Mouse (Mus musculus) right cerebral cortex, postnatal 36 days (tissue): ENCODE measurements around the gene Tll2.
A peak's percentile ranks its signal among the peaks of the same experiment; 100 is the strongest.

Experiments
- DNase-seq, 2 experiments: peaks; one replicate each; pipeline ENCODE4 v3.0.0; 2022; ENCODE audit warnings: low spot score in 2 of 2, mixed read lengths in 1 of 2

Tll2 gene

GRCm38 (mm10) chr19:41088491-41088890 lies 118.1 kb downstream of the Tll2 start:
- DNase-seq, result no peak

GRCm38 (mm10) chr19:41087901-41088300 lies 118.7 kb downstream of the Tll2 start:
- no peak for DNase-seq

GRCm38 (mm10) chr19:41086700-41087099 lies 119.9 kb downstream of the Tll2 start:
- DNase-seq, result peak; percentile 63 to 64

- DNase-seq, result no peak
Observed at GRCm38 (mm10) chr19:41086289-41086688, 120.3 kb downstream of the Tll2 start.

GRCm38 (mm10) chr19:41083646-41084045 lies 123.0 kb downstream of the Tll2 start:
- DNase-seq, result no peak

- DNase-seq, result no peak
Observed at GRCm38 (mm10) chr19:41081589-41081988, 125.0 kb downstream of the Tll2 start.

- DNase-seq, result no peak
Observed at GRCm38 (mm10) chr19:41076906-41077305, 129.7 kb downstream of the Tll2 start, which contains the start of gene Opalin. Opalin (minus strand) TSS chr19:41077113.

GRCm38 (mm10) chr19:41073746-41074455 lies 132.7 kb downstream of the Tll2 start:
- no peak for DNase-seq

GRCm38 (mm10) chr19:41071500-41071899 lies 135.1 kb downstream of the Tll2 start:
- DNase-seq, result peak; percentile 73 to 84

- no peak for DNase-seq
Observed at GRCm38 (mm10) chr19:41054702-41055101, 151.9 kb downstream of the Tll2 start.

- DNase-seq, result no peak
Observed at GRCm38 (mm10) chr19:41053530-41053929, 153.1 kb downstream of the Tll2 start.

- no peak for DNase-seq
Observed at GRCm38 (mm10) chr19:41052247-41052646, 154.4 kb downstream of the Tll2 start.

GRCm38 (mm10) chr19:41051714-41052113 lies 154.9 kb downstream of the Tll2 start:
- no peak for DNase-seq

GRCm38 (mm10) chr19:41048187-41048559 lies 158.5 kb downstream of the Tll2 start:
- no peak for DNase-seq

- DNase-seq, result no peak
Observed at GRCm38 (mm10) chr19:41047437-41048186, 159.0 kb downstream of the Tll2 start.

GRCm38 (mm10) chr19:41045091-41045770 lies 161.4 kb downstream of the Tll2 start:
- no peak for DNase-seq

GRCm38 (mm10) chr19:41039110-41039509 lies 167.5 kb downstream of the Tll2 start:
- DNase-seq, result no peak

- DNase-seq, result no peak
Observed at GRCm38 (mm10) chr19:41035809-41036551, 170.7 kb downstream of the Tll2 start.
